Mouse (Mus musculus): Measurements from ENCODE around the gene Cenpp.

Gene Cenpp

DNA sequence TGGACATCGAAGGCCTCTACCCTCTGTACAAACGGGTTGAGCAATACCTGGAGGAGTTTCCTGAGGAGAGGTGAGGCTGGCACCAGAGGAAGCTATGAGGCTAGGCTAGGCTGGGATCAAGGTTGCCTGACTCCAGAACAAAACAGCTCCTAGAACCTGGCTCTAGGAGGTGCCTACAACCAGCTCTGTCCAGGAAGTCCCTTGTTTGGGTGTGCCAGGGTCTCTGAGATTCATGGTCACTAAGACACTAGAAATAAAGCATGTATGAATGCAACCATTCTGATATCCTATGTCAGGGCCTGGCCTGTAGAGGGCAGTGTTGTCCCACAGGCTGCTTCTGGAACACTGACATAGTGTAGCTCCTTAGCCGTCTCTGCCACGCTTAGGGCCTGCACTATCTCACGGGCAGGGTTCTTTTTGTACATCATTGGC, 203.3 kb downstream of the Cenpp start:
- DNase-seq, result peak; percentile 73

DNA sequence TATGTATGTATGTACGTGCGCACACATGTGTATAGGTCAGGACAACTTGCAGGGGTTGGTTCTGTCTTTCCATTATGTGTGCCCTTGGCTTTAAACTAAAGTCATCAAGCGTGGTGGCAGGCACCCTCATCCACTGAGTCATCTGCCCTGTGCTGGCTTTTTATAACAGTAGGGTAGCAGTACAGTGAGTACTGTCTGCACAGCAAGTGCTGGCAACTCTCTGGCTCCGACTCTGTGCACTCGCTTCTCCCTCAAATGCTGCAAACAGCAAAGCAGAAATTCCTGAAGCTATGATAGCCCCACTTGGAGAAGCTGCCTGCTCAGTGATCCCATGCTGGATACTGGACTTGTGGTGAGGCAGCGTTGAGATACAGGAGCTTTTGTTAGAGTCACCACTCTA, 208.1 kb downstream of the Cenpp start:
- no peak for DNase-seq

DNA sequence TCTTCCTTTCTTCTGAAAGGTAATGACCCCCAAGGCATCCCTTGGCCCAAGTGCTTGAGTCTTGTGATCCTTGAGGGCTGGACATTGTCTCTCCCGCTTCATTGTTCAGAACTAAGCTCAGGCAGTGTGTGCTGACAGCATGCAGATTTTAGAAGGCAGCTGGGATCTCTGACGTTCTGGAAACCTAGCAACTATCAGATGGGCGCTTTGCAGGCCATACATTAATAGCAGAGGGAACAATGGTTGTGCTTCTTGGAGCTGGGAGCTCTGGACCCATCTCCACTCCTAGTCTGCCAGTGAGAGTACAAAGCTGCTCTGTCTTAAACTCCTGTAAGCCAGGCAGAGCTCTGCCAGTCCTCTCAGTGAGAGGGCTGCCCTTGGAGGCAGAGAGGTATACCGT, 216.4 kb downstream of the Cenpp start:
- DNase-seq, result no peak

DNA sequence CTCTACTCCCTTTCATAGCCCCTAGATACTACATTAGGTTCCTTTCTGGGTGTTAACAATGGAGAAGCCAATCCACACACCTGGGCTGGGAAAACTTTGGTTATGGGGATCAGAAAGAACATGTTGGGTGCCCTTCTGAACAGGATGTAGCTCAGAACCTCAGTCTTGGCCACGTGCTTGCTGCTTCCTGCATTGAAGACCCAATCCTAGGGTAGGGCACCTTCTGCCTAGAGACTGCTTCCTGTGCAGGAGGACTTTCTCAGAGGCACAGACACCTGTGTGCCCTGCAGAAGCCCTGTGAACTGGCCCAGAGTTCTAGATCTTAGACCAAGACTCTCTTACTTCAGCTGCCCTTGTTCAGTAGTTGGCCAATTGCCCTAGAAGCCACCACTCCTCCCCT, 216.8 kb downstream of the Cenpp start:
- no peak for DNase-seq

- no peak for DNase-seq
Measured at GRCm38 (mm10) chr13:49433268-49434029, 219.1 kb downstream of the Cenpp start.

DNA sequence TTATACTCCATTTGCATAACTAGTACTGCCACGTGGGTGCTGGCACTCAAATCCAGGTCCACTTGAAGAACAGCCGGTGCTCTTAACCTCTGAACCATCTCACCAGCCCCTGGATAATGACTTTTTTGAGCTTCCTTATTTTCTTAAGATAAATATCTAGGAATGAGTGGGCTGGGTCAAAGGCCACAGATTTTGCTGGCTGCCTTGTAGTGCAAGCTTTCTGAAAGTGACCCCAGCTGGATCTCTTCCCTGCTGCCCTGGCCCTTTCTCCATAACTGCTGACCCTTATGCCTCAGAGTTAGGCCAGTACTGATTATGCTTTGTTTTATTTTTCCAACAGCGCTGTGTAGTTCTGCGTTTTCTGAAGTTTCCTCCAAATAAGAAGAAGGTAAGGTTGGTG, 222.1 kb downstream of the Cenpp start:
- DNase-seq, result no peak

- no peak for DNase-seq
Measured at GRCm38 (mm10) chr13:49428042-49428675, 224.4 kb downstream of the Cenpp start.

GRCm38 (mm10) chr13:49426736-49427135, 225.8 kb downstream of the Cenpp start:
- no peak for DNase-seq

- DNase-seq, result no peak
Measured at GRCm38 (mm10) chr13:49421959-49422358, 230.6 kb downstream of the Cenpp start.

- no peak for DNase-seq
Measured at GRCm38 (mm10) chr13:49421606-49421917, 231.0 kb downstream of the Cenpp start.

DNA sequence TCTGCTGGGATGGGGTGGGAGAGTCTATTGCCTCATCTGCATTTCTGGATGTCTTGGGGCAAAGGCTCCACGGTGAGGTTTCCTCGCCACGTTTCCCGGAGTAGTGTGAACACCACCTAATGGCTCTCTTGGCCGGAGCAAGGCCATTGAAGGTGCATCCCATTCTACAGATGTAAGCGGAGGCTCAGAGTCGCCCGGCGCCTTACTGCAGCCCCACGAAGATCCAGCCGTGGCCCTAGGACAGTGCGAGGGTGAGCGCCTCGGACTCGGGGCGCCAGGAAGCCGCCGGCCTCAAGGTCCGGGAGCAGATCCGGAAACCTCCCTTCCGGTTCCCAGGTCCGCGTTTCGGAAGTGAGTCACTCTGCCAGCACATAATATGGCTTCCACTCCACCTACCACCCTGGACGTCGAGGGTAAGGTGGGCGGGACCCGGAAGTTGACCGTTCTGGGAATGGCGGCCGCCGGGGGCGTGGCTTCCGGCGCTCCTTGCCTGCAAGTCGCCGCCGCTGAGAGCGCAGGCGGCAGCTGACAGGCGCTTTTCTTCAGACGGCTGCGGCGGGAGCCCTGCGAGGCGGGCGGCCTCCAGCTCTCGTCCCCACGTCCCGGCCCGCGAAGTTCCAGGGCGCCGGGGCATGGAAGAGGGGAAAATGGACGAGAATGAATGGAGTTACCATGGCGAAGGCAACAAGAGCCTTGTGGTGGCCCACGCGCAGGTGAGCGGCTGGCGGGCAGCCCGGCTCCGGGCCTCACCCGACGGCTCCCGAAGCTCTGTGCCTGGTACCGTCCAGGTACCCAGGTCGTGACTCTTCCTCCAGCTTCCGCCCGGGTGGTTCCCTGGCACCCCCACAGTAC, 231.6 kb downstream of the Cenpp start, which contains the start of gene Ippk:
Gene Ippk, plus strand, starts transcription at position 496 of the 852 bp plus-strand sequence.
- DNase-seq, result peak; percentile 98
